Mouse (Mus musculus) lung, postnatal 0 days (tissue): ENCODE measurements at regions not wholly inside any gene's neighbourhood (a gene's known extent, or its start where the extent isn't known, plus 50 kb on each side); places are given as distances from the start of the nearest gene placed in this dataset.

Source experiments
- CTCF ChIP-seq: IDR thresholded peaks from 2 replicates; pipeline ENCODE4 v1.5.1; 2016; ENCODE audit warnings: antibody characterized with exemption, mild to moderate bottlenecking
- EP300 ChIP-seq: IDR thresholded peaks from 2 replicates; pipeline ENCODE4 v1.6.1; 2016; ENCODE audit warnings: antibody characterized with exemption, mild to moderate bottlenecking, control low read depth

DNA sequence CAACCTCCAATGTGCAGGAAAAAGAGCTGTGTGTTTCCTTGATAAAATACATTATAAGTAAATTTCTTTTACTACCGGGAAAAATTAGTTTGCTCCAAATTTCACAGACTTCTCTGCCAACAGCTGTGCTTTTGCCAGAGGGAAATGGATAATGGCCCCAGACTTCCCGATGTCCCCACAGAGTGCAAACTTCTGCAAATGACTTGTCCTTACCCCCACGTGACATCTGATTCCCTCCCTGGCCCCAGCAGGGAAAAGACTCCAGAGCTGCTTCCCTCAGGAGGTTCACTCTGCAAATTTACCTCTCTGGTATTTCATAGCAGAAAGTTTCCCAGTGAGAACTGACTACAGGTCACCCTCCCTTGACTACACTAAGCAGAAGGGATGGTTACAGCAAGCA, 159.3 kb downstream of the Fndc1 start:
- TF ChIP-seq CTCF = no peak
- TF ChIP-seq EP300 = no peak
